Mouse (Mus musculus): Measurements from ENCODE around the gene Mybbp1a. TPM values are rescaled to one million over a fixed set of nuclear protein-coding genes. Genes with fewer than 3 reads are reported as not detected.

Mybbp1a gene
- polyA plus RNA-seq, 1 experiment from 2014 or later, result 61.9 TPM

DNA sequence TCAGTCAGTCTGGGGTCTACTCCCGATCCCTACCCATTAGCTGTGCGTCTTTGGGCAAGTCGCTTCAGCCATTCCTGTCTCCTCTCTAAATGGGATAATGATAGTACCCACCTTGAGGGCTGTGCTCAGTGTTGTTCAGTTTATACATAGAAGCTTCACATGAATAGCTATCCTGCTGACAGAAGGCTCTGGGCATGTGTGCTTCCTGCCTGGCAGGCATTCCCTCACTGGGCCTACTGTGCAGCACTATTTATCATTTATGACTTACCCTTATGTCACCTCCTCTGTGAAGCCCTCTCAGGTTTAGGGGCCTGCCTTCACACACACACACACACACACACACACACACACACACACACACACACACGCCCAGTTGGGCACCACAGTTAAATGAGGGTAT, 59.0 kb downstream of the Mybbp1a start:
- H3K27me3 ChIP-seq (ENCODE audit: control insufficient read depth, insufficient read depth, low read length), result 0 out of 2 replicates have a peak, but pooled peaks cover 4% of the 10 kb centered on the region
- no peak for ATAC-seq (ENCODE audit: insufficient number of reproducible peaks, insufficient read depth, low FRiP score, low read depth)

More for the DNA sequence above, 59.0 kb downstream of the Mybbp1a start:
- Histone ChIP-seq H3K4me2 (ENCODE audit: low read length) (no peak overlapping the region), H3K36me3 (ENCODE audit: control insufficient read depth, insufficient read depth, low read length) (no peaks in the 10 kb centered on the region), H3K27ac (replicated peaks in 1 of 2; ENCODE audit: control insufficient read depth in 1 of 2, insufficient read depth in 1 of 2, low read depth in 2 of 2, low read length in 2 of 2) (no peak overlapping the region), H3K4me3 (ENCODE audit: control insufficient read depth in 1 of 2, insufficient read depth in 1 of 2, low read depth in 1 of 2, low read length in 2 of 2) (no peak overlapping the region), H3K4me1 (ENCODE audit: control insufficient read depth in 2 of 2, insufficient read depth in 2 of 2, low read length in 2 of 2) (peaks cover 26 to 33% of the 10 kb centered on the region in 2 experiments), H3K9ac (ENCODE audit: low read length) (no peak overlapping the region), H3K9me3 (ENCODE audit: control insufficient read depth, low read length) (no peaks in the 10 kb centered on the region)
- 86% methylated on average over 4 of the region's 4 CpGs for WGBS

Other genes with a start within 250 kb of the Mybbp1a start
- gene Gm43951, start 234.5 kb upstream of the Mybbp1a start, polyA plus RNA-seq (2014; fragmentation: Nextera tagmentation; extraction: Ambion mirVana), result not detected in 2 replicates
- 6.1 and 6.5 TPM in 2 replicates for gene 4933427D14Rik, start 233.9 kb upstream of the Mybbp1a start, polyA plus RNA-seq (2014; fragmentation: Nextera tagmentation; extraction: Ambion mirVana)
- gene Txndc17, start 233.8 kb upstream of the Mybbp1a start, polyA plus RNA-seq (2014; fragmentation: Nextera tagmentation; extraction: Ambion mirVana), result 161 and 177 TPM in 2 replicates
- gene Med31, start 225.8 kb upstream of the Mybbp1a start, polyA plus RNA-seq (2014; fragmentation: Nextera tagmentation; extraction: Ambion mirVana), result 29.9 and 33.2 TPM in 2 replicates
- 0.19 and 0.34 TPM in 2 replicates for gene Slc13a5, start 174.1 kb upstream of the Mybbp1a start, polyA plus RNA-seq (2014; fragmentation: Nextera tagmentation; extraction: Ambion mirVana)
- gene Xaf1, start 139.7 kb upstream of the Mybbp1a start, polyA plus RNA-seq (2014; fragmentation: Nextera tagmentation; extraction: Ambion mirVana), result 8.0 and 8.9 TPM in 2 replicates
- not detected in 2 replicates for gene Fbxo39, start 126.9 kb upstream of the Mybbp1a start, polyA plus RNA-seq (2014; fragmentation: Nextera tagmentation; extraction: Ambion mirVana)
- gene Tekt1, start 78.9 kb upstream of the Mybbp1a start, polyA plus RNA-seq (2014; fragmentation: Nextera tagmentation; extraction: Ambion mirVana), result 0.19 and 0.28 TPM in 2 replicates
- gene Smtnl2, start 29.6 kb upstream of the Mybbp1a start, polyA plus RNA-seq (2014; fragmentation: Nextera tagmentation; extraction: Ambion mirVana), result 116 and 122 TPM in 2 replicates
- gene Ggt6, start 5.8 kb upstream of the Mybbp1a start, polyA plus RNA-seq (2014; fragmentation: Nextera tagmentation; extraction: Ambion mirVana), result not detected in 2 replicates
- 3.3 and 3.7 TPM in 2 replicates for gene Spns2, start 48.5 kb downstream of the Mybbp1a start, polyA plus RNA-seq (2014; fragmentation: Nextera tagmentation; extraction: Ambion mirVana)
- gene Spns3, start 109.2 kb downstream of the Mybbp1a start, polyA plus RNA-seq (2014; fragmentation: Nextera tagmentation; extraction: Ambion mirVana), result 0.09 TPM in 1 of 2 replicates, not detected in the other
- 60.2 and 65.4 TPM in 2 replicates for gene Ube2g1, start 165.9 kb downstream of the Mybbp1a start, polyA plus RNA-seq (2014; fragmentation: Nextera tagmentation; extraction: Ambion mirVana)
- 25.3 and 25.6 TPM in 2 replicates for gene Ankfy1, start 248.7 kb downstream of the Mybbp1a start, polyA plus RNA-seq (2014; fragmentation: Nextera tagmentation; extraction: Ambion mirVana)